Mouse (Mus musculus) cortical plate, adult 2 months (tissue): ENCODE results near the gene Zp3.

ENCODE experiments used
- CTCF ChIP-seq: fragments of 200-500 bp; IDR thresholded peaks from 2 replicates; pipeline ENCODE4 v1.5.1; 2011; ENCODE audit warnings: mild to moderate bottlenecking, control low read depth, low read length; ENCODE audit not compliant: insufficient read depth; ENCODE audit errors: extremely low read depth
- POLR2A ChIP-seq: fragments of 200-500 bp; IDR thresholded peaks from 2 replicates; pipeline ENCODE4 v1.6.1; 2011; ENCODE audit warnings: mild to moderate bottlenecking, low read length, control low read depth; ENCODE audit not compliant: insufficient read depth; ENCODE audit errors: extremely low read depth

DNA sequence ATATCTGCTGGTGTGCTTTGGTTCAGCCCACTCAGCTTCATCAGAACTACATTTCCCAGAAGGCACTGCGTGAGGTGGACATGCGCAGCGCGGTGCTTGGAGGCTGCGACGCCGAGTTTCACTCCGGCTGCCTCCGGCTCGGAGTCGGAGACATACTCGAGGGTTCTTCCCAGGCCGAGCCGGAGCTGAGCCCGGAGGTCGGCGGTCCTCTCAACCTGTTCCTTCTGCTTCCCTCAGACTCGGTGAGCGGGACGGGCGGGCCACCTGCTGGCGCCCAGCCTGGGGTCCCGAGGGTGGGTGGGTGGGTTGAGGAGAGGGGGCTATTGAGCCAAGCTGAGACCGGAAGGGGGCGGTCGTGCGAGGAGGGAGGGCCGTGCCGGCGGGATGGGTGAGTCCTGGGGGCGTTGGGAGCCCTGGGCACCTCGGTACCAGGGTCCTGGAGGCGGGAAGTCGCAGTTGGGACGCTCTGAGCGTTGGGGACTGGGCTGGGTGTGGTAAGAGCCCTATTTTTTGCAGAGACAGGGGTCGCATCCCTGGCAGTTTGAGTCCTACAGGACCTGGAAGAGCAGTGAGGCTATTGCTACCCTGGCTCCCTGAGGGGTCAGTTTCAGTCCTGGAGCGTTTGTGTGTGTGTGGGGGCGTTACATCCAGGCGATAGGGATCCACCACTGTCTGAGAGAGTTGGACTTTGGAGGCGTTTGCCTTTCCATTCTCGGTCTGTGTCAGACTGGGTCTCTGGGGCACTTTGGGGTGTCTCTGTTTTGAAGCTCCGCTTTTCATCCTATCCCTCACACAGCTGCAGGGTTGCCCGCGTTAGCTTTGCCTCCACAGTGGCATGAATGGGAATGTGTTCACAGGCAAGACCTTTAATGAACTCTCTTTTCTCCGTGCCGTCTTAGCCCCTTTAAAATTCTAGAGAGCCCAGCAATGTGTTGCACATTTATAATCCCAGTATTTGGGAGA lies 15.1 kb downstream of the Zp3 start, which contains the start of gene Dtx2:
- no peak for TF ChIP-seq CTCF
- peak; percentile 97 for TF ChIP-seq POLR2A
